Mouse (Mus musculus) ES-CJ7 (cell line): Measurements from ENCODE around the gene Nfib.

Experiments used
- DNase-seq: peaks from one replicate; pipeline ENCODE4 v3.0.0; 2011; ENCODE audit warnings: low read depth, low spot score

Nfib gene

GRCm38 (mm10) chr4:82704841-82705794 is at the start of gene Nfib:
Gene Nfib (minus strand): TSS chr4:82705750.
- DNase-seq: no peak

- DNase-seq: no peak
Observed at GRCm38 (mm10) chr4:82735764-82736163, 30.2 kb upstream of the Nfib start.

GRCm38 (mm10) chr4:82734765-82735481 is 29.4 kb upstream of the Nfib start:
- DNase-seq: no peak

- no peak for DNase-seq
Observed at GRCm38 (mm10) chr4:82734348-82734747, 28.8 kb upstream of the Nfib start.

GRCm38 (mm10) chr4:82733636-82734035 is 28.1 kb upstream of the Nfib start:
- DNase-seq: no peak

DNA sequence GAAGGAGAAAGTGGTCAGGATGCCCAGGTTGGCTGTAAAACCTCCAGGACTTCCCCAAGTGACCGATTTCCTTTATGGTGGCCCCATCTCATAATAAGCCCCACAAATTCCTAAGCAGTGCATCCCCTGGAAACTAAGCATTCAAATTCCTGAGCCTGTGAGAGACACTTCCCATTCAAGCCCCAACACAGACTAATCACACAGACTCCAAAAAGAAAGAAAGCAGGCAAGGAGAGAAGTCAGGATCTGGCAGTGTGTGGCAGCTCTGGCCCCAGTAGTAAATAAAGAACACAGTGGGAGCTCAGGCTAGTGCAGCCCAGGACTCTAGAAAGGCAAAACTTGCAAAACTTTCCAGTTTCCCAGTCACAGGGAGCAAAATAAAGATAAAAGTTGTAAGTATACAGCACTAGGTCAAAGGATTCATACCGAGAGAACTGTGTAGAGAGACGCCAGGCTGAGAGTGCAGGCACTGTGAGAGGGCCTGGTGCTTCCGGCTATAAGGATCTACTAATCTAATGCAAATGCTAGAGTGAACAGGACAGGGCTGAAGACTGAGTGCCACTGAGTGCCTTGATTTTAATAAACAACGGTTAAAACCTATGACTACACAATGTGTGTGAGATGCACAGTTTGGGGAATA is 24.8 kb upstream of the Nfib start:
- no peak for DNase-seq

GRCm38 (mm10) chr4:82724058-82724457 is 18.5 kb upstream of the Nfib start:
- no peak for DNase-seq

GRCm38 (mm10) chr4:82723048-82723447 is 17.5 kb upstream of the Nfib start:
- DNase-seq: no peak

- DNase-seq: no peak
Observed at GRCm38 (mm10) chr4:82715833-82716232, 10.3 kb upstream of the Nfib start.

DNA sequence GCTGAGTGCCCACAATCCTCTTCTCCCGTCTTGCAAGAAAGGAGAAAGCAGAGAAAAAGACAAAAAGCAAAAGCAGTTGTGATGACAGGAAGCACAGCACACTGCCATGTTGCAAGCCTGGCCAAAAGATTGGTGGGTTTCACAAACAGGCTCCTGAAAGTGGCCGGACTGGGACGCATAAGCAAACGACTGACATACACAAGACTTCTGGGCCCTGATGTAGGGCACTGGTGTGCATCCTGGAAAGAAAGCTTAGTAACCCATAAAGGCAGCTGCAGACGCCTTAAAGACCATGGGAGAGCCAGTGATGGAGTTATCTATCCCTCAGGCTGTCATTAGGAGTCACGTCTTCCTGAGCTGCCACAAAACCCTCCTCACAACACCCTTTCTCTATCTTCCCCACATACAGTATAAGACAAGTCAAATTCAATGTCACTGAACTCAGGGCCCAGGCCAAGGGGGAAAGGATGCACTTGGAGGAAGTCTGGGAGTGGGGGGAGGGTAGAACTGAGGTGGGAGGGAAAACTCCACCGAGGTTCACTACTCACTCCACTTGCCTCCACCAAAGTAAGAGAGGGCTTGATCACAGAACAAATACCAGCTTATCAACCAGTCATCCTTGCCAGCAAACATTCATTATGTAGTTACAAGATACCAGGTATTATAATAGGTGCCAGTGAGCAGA is 6.2 kb upstream of the Nfib start:
- DNase-seq: no peak

- no peak for DNase-seq
Observed at GRCm38 (mm10) chr4:82709666-82710065, 4.1 kb upstream of the Nfib start.

- no peak for DNase-seq
Observed at GRCm38 (mm10) chr4:82706012-82706411, 462 bp upstream of the Nfib start.

DNA sequence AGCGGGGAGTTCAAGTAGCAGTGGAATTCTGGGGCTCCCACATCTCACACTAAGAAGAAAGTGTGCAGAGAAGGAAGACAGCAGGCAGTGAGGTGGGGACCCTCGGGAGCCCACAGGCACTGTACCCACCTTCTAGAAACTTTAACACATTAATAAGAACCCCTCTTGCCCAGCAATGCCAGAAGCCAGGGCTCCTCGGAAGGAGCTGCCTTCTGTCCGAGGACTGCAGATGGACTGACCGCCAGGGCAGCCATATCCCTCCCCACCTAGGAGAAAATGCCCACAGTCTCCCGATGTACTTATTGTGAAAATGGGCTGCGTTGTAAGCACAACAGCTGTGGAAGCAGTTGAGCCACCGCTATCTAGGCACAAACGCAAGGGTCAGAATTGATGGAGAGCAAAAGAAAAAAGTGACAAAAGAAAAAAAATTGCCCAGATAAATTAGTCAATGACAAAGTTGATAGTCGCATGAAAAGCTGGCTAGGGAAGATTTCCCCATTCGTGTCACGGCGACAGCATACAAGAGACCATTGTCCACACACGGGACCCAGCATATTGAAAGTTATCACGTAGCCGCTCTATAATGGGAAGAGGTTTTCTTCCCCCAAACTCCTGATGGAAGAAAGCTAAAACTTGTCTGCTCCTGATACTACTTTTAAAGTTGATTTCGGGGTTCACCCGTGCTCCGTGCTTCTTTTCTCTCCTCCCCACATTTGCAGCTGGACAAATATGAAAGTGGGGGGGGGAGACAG is 1.3 kb downstream of the Nfib start:
- no peak for DNase-seq

- DNase-seq: no peak
Observed at GRCm38 (mm10) chr4:82702808-82703207, 2.7 kb downstream of the Nfib start.

- DNase-seq: no peak
Observed at GRCm38 (mm10) chr4:82699504-82699903, 6.0 kb downstream of the Nfib start.

DNA sequence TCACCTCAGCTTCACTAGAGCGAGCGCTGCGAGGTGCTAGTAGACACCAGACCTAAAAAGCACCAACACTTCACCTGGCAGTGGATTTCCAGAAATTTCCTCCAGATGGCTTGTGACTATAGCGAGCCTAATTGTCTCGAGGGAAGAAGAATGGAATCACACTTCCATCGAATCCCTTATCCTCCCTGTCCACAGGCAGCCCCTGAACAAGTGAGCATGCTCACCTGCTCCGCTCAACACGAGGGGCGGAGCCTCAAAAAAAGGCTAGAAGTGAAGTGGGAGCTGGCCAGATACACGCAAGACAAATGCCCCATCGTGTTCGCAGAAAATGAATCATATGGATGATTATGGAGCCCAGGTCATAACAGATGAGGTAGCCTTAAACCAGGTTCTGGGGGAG is 6.9 kb downstream of the Nfib start:
- no peak for DNase-seq

DNA sequence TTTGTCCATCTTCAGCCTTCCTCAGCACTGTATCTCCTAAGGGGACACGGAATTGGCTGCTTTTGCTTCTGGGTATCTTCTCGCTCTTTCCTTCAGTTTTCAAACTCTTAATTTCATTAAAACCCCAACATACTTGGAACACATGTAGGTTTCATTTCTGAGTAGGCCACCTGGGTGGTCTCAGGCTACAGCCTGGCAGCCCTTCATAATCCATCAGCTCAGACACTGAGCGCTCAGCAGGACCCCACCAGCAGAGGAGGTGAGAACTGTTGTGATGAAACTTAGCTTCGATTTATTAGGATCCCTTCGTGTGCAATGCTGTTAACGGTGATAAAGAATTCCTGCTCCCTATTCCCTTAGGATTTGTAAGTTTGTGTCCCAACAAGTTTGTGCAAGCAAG is 8.4 kb downstream of the Nfib start:
- DNase-seq: no peak

GRCm38 (mm10) chr4:82695760-82696501 is 9.6 kb downstream of the Nfib start:
- DNase-seq: no peak

- no peak for DNase-seq
Observed at GRCm38 (mm10) chr4:82692009-82692326, 13.6 kb downstream of the Nfib start.
